Mouse (Mus musculus) ES-Bruce4 (cell line): ENCODE measurements around the gene Atp6v0e2.

Experiments used
- CTCF ChIP-seq: IDR thresholded peaks from one replicate; pipeline ENCODE4 v1.8.1; 2011; ENCODE audit warnings: low read depth, low read length
- POLR2A ChIP-seq: IDR thresholded peaks from one replicate; pipeline ENCODE4 v1.8.1; 2011; ENCODE audit warnings: low read length; ENCODE audit not compliant: insufficient read depth

DNA sequence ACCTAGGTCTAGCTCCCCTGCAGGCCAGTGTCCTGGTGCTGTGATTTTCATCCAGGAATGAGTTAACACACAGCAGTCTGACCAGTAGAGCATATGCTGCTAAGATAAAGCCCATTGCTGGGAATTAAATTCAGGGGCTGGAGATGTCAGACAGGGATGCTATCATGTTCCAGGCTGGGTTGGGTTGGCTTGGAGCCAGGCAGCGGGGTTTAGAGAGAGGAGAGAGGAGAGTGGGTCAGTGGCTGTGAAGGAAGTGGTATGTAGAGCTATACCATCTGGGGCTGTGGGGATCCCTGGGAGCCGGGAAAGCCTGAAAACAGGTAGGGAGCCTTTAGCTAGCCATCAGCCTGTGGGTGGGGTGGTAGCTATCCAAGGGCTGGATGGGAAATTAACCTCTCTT is 6.6 kb upstream of the Atp6v0e2 start:
- TF ChIP-seq CTCF (no peak), POLR2A (no peak)
